Mouse (Mus musculus) stomach, postnatal 0 days (tissue): ENCODE data around the gene Cep63. TPM values are rescaled to one million over a fixed set of nuclear protein-coding genes. Genes with fewer than 3 reads are reported as not detected.

ENCODE experiments used
- ATAC-seq: fragments of 200-750 bp; cut with Nextera tagmentation; 2 replicates; pipeline ENCODE4 v1.8.0; 2017; ENCODE audit not compliant: low FRiP score, low TSS enrichment
- DNase-seq: peaks from one replicate; pipeline ENCODE4 v3.0.0-alpha.2; 2016; ENCODE audit warnings: low spot score
- H3K27ac ChIP-seq: fragments of 300-500 bp; sonication (generic); replicated peaks from 2 replicates; pipeline ENCODE4 v1.5.1; 2014; ENCODE audit warnings: mild to moderate bottlenecking, control low read depth
- H3K27me3 ChIP-seq: fragments of 300-500 bp; sonication (generic); 2 replicates; pipeline ENCODE4 v1.6.1; 2014; ENCODE audit warnings: low read length; ENCODE audit not compliant: control insufficient read depth, insufficient read depth
- H3K36me3 ChIP-seq: fragments of 300-500 bp; sonication (generic); 2 replicates; pipeline ENCODE4 v1.6.1; 2014; ENCODE audit warnings: low read length, mixed read lengths; ENCODE audit not compliant: control insufficient read depth, insufficient read depth
- H3K4me1 ChIP-seq: fragments of 300-500 bp; sonication (generic); replicated peaks from 2 replicates; pipeline ENCODE4 v1.6.1; 2014; ENCODE audit warnings: antibody characterized with exemption; ENCODE audit not compliant: control insufficient read depth, insufficient read depth
- H3K4me2 ChIP-seq: fragments of 300-500 bp; sonication (generic); replicated peaks from 2 replicates; pipeline ENCODE4 v1.6.1; 2014; ENCODE audit warnings: low read depth, mild to moderate bottlenecking, control low read depth, moderate library complexity
- H3K4me3 ChIP-seq: fragments of 300-500 bp; sonication (generic); 2 replicates; pipeline ENCODE4 v1.5.1; 2014; ENCODE audit warnings: low read depth, low read length, control low read depth
- H3K9ac ChIP-seq: fragments of 300-500 bp; sonication (generic); 2 replicates; pipeline ENCODE4 v1.6.1; 2014; ENCODE audit warnings: mild to moderate bottlenecking, low read length, control low read depth, mixed read lengths
- H3K9me3 ChIP-seq: fragments of 300-500 bp; sonication (generic); 2 replicates; pipeline ENCODE4 v1.6.1; 2016; ENCODE audit warnings: low read length; ENCODE audit not compliant: control insufficient read depth
- CTCF ChIP-seq: IDR thresholded peaks from 2 replicates; pipeline ENCODE4 v1.5.1; 2016; ENCODE audit warnings: antibody characterized with exemption, low read depth, mild to moderate bottlenecking, moderate library complexity
- EP300 ChIP-seq: optimal IDR thresholded peaks from 2 replicates; pipeline ENCODE3; 2016; ENCODE audit warnings: antibody characterized with exemption
- WGBS: fragments of 180-500 bp; shearing (Covaris S2); extraction: QIAGEN DNeasy Blood & Tissue Kit; methylation state at CpG from one replicate; pipeline ENCODE4 v1.1.7; 2014; 5-methylcytosine and 5-hydroxymethylcytosine counted together
- polyA plus RNA-seq: library from polyadenylated mRNA; unstranded; fragments of >200 nt; fragmentation: Nextera tagmentation; extraction: Ambion mirVana; gene quantifications from 2 replicates; pipeline ENCODE4 v1.2.1, GENCODE M21; 2015

Cep63 gene
- polyA plus RNA-seq, 1 experiment from 2014 or later, result 24.4 TPM

DNA sequence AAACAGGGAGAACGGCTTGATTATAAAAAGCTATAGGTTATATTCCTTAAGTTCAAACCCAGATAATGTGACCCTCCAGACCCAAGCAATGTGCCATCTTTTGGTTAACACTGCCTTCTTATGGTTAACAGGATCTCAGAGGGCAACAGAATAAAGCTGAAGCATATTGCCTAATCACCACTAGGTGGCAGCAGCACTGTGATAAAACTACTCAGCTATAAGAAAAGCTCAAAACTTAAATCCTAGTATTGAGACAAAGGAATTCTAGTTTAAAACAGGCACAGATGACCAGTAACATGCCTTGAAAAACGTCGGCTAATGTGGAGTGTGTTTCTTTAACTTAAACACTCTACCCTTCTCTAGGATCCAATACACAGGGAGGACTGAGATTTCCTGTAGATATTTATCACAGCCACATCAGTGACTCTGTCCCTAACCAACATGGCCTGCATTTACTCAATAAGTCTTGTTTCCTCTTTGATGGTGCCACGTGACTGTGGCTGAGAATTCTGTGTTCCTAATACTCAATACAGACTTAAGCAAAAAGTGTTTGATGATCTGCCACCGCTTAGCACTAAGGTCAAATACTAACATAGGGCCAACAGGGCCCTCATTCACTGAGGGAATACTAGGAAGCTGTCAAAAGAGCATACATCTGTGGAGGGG lies 4.0 kb downstream of the Cep63 start:
- DNase-seq (no peak), ATAC-seq (no peak)
- no peak overlapping the region for H3K9ac ChIP-seq
- H3K4me2 ChIP-seq, result no peak overlapping the region
- H3K36me3 ChIP-seq, result no peaks in the 10 kb centered on the region
- H3K9me3 ChIP-seq, result no peaks in the 10 kb centered on the region
- H3K27me3 ChIP-seq, result no peaks in the 10 kb centered on the region
- no peak overlapping the region for H3K4me3 ChIP-seq
- no peak overlapping the region for H3K27ac ChIP-seq
- WGBS, result 33% methylated on average over 5 of the region's 5 CpGs
- no peaks in the 10 kb centered on the region for H3K4me1 ChIP-seq
- TF ChIP-seq CTCF (peak; percentile 94), EP300 (no peak)

DNA sequence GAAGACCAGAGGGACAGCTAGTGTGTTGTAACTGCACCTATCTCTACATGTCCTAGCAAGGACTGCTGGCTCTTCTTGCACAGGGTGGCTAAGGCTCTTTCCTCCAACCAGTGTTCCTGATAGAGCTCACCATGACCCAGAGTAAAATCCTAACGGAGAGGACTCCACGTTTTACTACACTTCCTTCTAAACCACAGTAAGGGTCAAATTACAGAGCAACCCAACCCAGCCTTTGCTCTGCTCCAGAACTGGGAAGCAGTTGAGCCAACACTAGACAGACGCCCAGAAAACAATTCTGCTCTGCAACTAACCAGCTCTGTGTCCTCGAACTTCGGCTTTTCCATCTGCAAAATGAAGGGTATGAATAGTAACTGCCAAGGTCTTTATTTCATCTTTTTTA lies 4.9 kb downstream of the Cep63 start:
- Histone ChIP-seq H3K27me3 (no peaks in the 10 kb centered on the region), H3K4me3 (no peak overlapping the region), H3K4me2 (no peak overlapping the region), H3K27ac (no peak overlapping the region), H3K4me1 (no peaks in the 10 kb centered on the region), H3K9me3 (no peaks in the 10 kb centered on the region), H3K9ac (no peak overlapping the region), H3K36me3 (no peaks in the 10 kb centered on the region)
- TF ChIP-seq CTCF (no peak), EP300 (no peak)
- WGBS, result 54% methylated on average over 5 of the region's 5 CpGs
- no peak for ATAC-seq
- DNase-seq, result no peak

DNA sequence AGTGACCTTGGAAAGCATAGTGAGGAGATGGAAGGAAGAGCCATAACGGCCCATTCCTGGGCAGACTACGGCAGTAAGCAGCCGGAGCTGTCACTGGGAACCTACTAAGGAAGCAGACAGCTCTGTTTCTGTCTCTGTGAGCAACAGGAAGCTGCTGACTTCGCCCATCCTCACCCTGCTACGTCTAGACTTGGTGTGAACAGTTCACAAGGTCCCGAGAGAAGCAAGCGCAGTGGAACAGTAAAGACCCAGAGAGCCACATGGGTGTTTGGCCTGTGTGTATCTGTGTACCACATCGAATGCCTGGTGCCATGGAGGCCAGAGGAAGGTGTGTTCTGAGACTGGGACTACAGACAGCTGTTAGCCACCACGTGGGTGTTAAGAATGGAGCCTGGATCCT lies 10.1 kb downstream of the Cep63 start:
- TF ChIP-seq CTCF (no peak), EP300 (no peak)
- no peak overlapping the region for H3K4me3 ChIP-seq
- H3K4me1 ChIP-seq, result no peaks in the 10 kb centered on the region
- peaks cover 3% of the 10 kb centered on the region; the same call in 1 of the 2 replicates for H3K36me3 ChIP-seq
- no peak for DNase-seq
- no peak for ATAC-seq
- WGBS, result 82% methylated on average over 9 of the region's 9 CpGs
- H3K27me3 ChIP-seq, result no peaks in the 10 kb centered on the region
- H3K9ac ChIP-seq, result no peak overlapping the region
- no peak overlapping the region for H3K4me2 ChIP-seq
- no peaks in the 10 kb centered on the region for H3K9me3 ChIP-seq
- H3K27ac ChIP-seq, result no peak overlapping the region

GRCm38 (mm10) chr9:102615071-102615470 lies 11.3 kb downstream of the Cep63 start:
- TF ChIP-seq EP300 (no peak), CTCF (no peak)
- no peaks in the 10 kb centered on the region for H3K27me3 ChIP-seq
- DNase-seq (no peak), ATAC-seq (no peak)
- no peak overlapping the region for H3K27ac ChIP-seq
- H3K4me2 ChIP-seq, result no peak overlapping the region
- no peaks in the 10 kb centered on the region for H3K9me3 ChIP-seq
- H3K9ac ChIP-seq, result no peak overlapping the region
- no peaks in the 10 kb centered on the region for H3K4me1 ChIP-seq
- H3K4me3 ChIP-seq, result no peak overlapping the region
- WGBS, result 58% methylated on average over 3 of the region's 3 CpGs
- H3K36me3 ChIP-seq, result peaks cover 3% of the 10 kb centered on the region; the same call in 1 of the 2 replicates

GRCm38 (mm10) chr9:102609221-102609620 lies 17.1 kb downstream of the Cep63 start:
- DNase-seq (no peak), ATAC-seq (no peak)
- 90% methylated on average over 3 of the region's 3 CpGs for WGBS
- Histone ChIP-seq H3K27me3 (no peaks in the 10 kb centered on the region), H3K4me2 (no peak overlapping the region), H3K27ac (no peak overlapping the region), H3K36me3 (peaks cover 7% of the 10 kb centered on the region; the same call in 1 of the 2 replicates), H3K4me1 (no peaks in the 10 kb centered on the region), H3K9ac (no peak overlapping the region), H3K9me3 (no peaks in the 10 kb centered on the region), H3K4me3 (no peak overlapping the region)
- no peak for TF ChIP-seq CTCF

- H3K9me3 ChIP-seq, result no peaks in the 10 kb centered on the region
- no peak overlapping the region for H3K27ac ChIP-seq
- peak; percentile 34 for TF ChIP-seq CTCF
- no peak for TF ChIP-seq EP300
- 75% methylated on average over 5 of the region's 5 CpGs for WGBS
- H3K4me2 ChIP-seq, result no peak overlapping the region
- H3K36me3 ChIP-seq, result peaks cover 6% of the 10 kb centered on the region; the same call in 1 of the 2 replicates
- ATAC-seq (no peak), DNase-seq (no peak)
- no peak overlapping the region for H3K9ac ChIP-seq
- H3K4me1 ChIP-seq, result no peaks in the 10 kb centered on the region
- no peaks in the 10 kb centered on the region for H3K27me3 ChIP-seq
- no peak overlapping the region for H3K4me3 ChIP-seq
Observed at GRCm38 (mm10) chr9:102607471-102607870, 18.9 kb downstream of the Cep63 start.
